Mouse (Mus musculus): ENCODE data around the gene Mrpl44.

DNA sequence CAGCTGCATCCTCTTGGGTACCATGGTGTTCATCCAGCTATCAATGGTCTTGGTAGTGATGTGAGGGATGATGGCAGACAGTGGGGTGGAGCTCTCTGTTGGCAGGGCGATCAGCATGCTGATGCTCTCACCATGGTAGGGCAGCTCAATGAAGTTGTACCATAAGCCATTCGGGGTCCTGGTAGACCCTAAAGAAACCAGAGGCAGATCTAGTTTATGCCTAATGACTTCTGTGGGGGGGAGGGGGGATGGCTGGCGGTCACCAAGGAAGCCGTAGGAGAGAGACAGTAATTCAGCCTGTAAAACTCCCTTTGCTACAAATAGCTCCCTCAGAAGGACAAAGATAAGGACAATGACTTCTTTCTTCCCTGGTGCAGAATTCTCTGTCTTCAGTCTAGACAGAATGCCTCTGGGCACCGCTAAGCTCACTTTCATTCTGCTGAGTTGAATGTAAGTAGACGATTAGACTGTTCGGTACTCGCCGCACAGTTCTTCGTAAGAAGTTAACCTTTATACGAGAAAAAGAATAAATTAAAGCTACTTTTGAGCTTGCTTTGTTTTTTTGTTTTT is 27.1 kb downstream of the Mrpl44 start:
- TF ChIP-seq POLR2A (IDR thresholded peaks at IDR 0.05; ENCODE audit: extremely low read depth, insufficient read depth, low read length) (no peak), CTCF (IDR thresholded peaks at IDR 0.05; ENCODE audit: low read depth, low read length) (no peak)

Data from liver, adult 2 months (tissue).